Mouse (Mus musculus) liver, embryonic 11.5 days (tissue): ENCODE data around the gene Morc2b. TPM values are rescaled to one million over a fixed set of nuclear protein-coding genes. Genes with fewer than 3 reads are reported as not detected.

Experiments used
- ATAC-seq: fragments of 200-750 bp; cut with Nextera tagmentation; replicated peaks from 2 replicates; pipeline ENCODE4 v1.8.0; 2017; ENCODE audit warnings: moderate number of reproducible peaks, mild to moderate bottlenecking, moderate TSS enrichment, moderate library complexity; ENCODE audit not compliant: low FRiP score
- DNase-seq: peaks from one replicate; pipeline ENCODE4 v3.0.0-alpha.2; 2017; ENCODE audit warnings: low spot score
- H3K27ac ChIP-seq: fragments of 300-500 bp; sonication (generic); 2 replicates; pipeline ENCODE4 v1.5.1; 2014; ENCODE audit warnings: mild to moderate bottlenecking, low read depth, low read length, control low read depth
- H3K27me3 ChIP-seq: fragments of 300-500 bp; sonication (generic); replicated peaks from 2 replicates; pipeline ENCODE4 v1.6.1; 2014; ENCODE audit warnings: low read length, mixed read lengths; ENCODE audit not compliant: control insufficient read depth, insufficient read depth
- H3K36me3 ChIP-seq: fragments of 300-500 bp; sonication (generic); 2 replicates; pipeline ENCODE4 v1.6.1; 2014; ENCODE audit warnings: mild to moderate bottlenecking, low read length, moderate library complexity, mixed read lengths; ENCODE audit not compliant: control insufficient read depth, insufficient read depth
- H3K4me1 ChIP-seq: fragments of 300-500 bp; sonication (generic); replicated peaks from 2 replicates; pipeline ENCODE4 v1.6.1; 2014; ENCODE audit warnings: low read length, mixed read lengths; ENCODE audit not compliant: control insufficient read depth, insufficient read depth
- H3K4me2 ChIP-seq: fragments of 300-500 bp; sonication (generic); 2 replicates; pipeline ENCODE4 v1.6.1; 2014; ENCODE audit warnings: mild to moderate bottlenecking, control low read depth, moderate library complexity
- H3K4me3 ChIP-seq: fragments of 300-500 bp; sonication (generic); 2 replicates; pipeline ENCODE4 v1.5.1; 2014; ENCODE audit warnings: low read depth, low read length, control low read depth
- H3K9ac ChIP-seq: fragments of 300-500 bp; sonication (generic); 2 replicates; pipeline ENCODE4 v1.6.1; 2014; ENCODE audit warnings: low read depth, low read length, control low read depth
- H3K9me3 ChIP-seq: fragments of 300-500 bp; sonication (generic); 2 replicates; pipeline ENCODE4 v1.6.1; 2016; ENCODE audit warnings: low read length, inconsistent platforms, mixed read lengths; ENCODE audit not compliant: control insufficient read depth
- WGBS: fragments of 180-500 bp; shearing (Covaris S2); extraction: QIAGEN DNeasy Blood & Tissue Kit; methylation state at CpG from one replicate; pipeline ENCODE4 v1.1.7; 2014; 5-methylcytosine and 5-hydroxymethylcytosine counted together
- polyA plus RNA-seq: library from polyadenylated mRNA; unstranded; fragments of >200 nt; fragmentation: Nextera tagmentation; extraction: Ambion mirVana; gene quantifications from 2 replicates; pipeline ENCODE4 v1.2.1, GENCODE M21; 2014

Gene Morc2b
- polyA plus RNA-seq, 1 experiment from 2014 or later: not detected

DNA sequence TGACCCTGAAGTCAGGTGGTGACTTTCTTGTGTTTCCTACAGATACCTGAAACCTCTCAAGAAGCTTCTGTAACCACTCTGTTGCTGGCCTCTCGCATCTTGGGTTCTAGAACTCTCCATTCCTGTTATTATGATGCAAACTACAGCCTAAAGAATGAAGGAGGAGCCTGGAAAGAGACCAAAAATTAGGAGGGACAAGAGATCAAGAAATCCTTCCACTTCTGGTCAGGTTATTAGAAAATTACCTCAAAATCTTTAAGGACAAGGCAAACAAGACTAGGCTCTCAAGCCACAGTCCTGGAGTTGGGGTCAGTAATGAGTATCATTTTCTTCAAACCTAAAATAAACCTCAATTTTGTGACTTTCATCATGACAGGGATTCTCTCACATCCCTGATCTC lies 71.5 kb downstream of the Morc2b start, which contains the start of gene 4921501E09Rik:
4921501E09Rik (minus strand) TSS at position 101 of the 400 bp plus-strand sequence.
- no peaks in the 10 kb centered on the region for H3K27me3 ChIP-seq
- H3K4me1 ChIP-seq: no peaks in the 10 kb centered on the region
- WGBS: 46% methylated on average over 1 of the region's 1 CpGs
- no peak for DNase-seq
- no peaks in the 10 kb centered on the region for H3K9me3 ChIP-seq
- no peak within 1 kb of the TSS for H3K9ac ChIP-seq
- no peak within 1 kb of the TSS for H3K4me3 ChIP-seq
- H3K36me3 ChIP-seq: no peaks in the 10 kb centered on the region
- H3K27ac ChIP-seq: no peak within 1 kb of the TSS
- H3K4me2 ChIP-seq: no peak within 1 kb of the TSS
- ATAC-seq: no peak

Other genes starting within 250 kb of the Morc2b start
- gene Zfp870, start 248.0 kb downstream of the Morc2b start, polyA plus RNA-seq: 2.6 and 4.8 TPM in 2 replicates
- not detected in 2 replicates for gene Cyp4f14, start 222.3 kb downstream of the Morc2b start, polyA plus RNA-seq
- gene Cyp4f13, start 192.3 kb downstream of the Morc2b start, polyA plus RNA-seq: 7.2 and 8.1 TPM in 2 replicates
- gene Zfp472, start 173.9 kb downstream of the Morc2b start, polyA plus RNA-seq: 10.9 and 11.8 TPM in 2 replicates
- gene Zfp952, start 146.6 kb downstream of the Morc2b start, polyA plus RNA-seq: 7.1 and 7.7 TPM in 2 replicates
- 8.1 and 8.7 TPM in 2 replicates for gene Zfp763, start 106.3 kb downstream of the Morc2b start, polyA plus RNA-seq
- gene 4921501E09Rik, start 71.6 kb downstream of the Morc2b start, polyA plus RNA-seq: not detected in 2 replicates
- 2.8 and 3.1 TPM in 2 replicates for gene Zfp563, start 50.4 kb downstream of the Morc2b start, polyA plus RNA-seq
- gene Olfr55, start 28.8 kb upstream of the Morc2b start, polyA plus RNA-seq: not detected in 2 replicates
- not detected in 2 replicates for gene Olfr239, start 51.6 kb upstream of the Morc2b start, polyA plus RNA-seq
- gene Olfr1564, start 82.0 kb upstream of the Morc2b start, polyA plus RNA-seq: not detected in 2 replicates
- 9.9 and 11.0 TPM in 2 replicates for gene Zfp955a, start 115.5 kb upstream of the Morc2b start, polyA plus RNA-seq
- gene Olfr63, start 125.0 kb upstream of the Morc2b start, polyA plus RNA-seq: 0.04 and 0.06 TPM in 2 replicates
- gene Zfp955b, start 149.9 kb upstream of the Morc2b start, polyA plus RNA-seq: 4.8 and 6.1 TPM in 2 replicates
- 8.1 and 8.2 TPM in 2 replicates for gene Zfp81, start 219.2 kb upstream of the Morc2b start, polyA plus RNA-seq